ENCODE assay signal across 24 mouse cellular contexts in the genomic region with DNA sequence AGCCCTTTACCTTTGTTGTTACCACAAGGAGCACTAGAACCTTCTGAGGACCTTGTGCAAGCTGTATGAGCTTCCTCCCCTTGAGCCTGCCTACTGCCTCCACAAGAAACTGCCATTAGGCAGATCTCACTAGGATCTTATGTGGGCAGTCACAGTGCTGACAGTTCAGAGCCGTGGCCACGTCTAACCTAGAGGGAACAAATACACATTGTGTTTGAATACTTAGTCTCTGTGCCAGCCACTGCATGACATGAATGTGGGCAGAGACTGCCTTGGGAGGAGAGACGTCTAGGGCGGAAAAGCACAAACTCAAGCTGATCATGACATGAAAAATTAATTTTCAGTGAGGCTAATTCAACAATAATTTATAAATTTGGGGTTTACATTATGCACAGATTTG.
DNase-seq lines count a peak whose midpoint lies in the region; ATAC-seq and TF ChIP-seq lines count a peak whose summit lies in the region.
"Had no signal": no experiment of that assay in that cellular context is flagged by ENCODE, and none has a peak within 500 bp of the region (broad histone marks: within the 10 kb centered on the region; RNA-seq: fewer than 3 reads in every experiment).

No protein-coding gene starts in this region.

- TF ChIP-seq POLR2A in cerebellum, adult 2 months (IDR thresholded peaks at IDR 0.05; ENCODE audit: borderline replicate concordance, insufficient read depth, low read length): no peak

- WGBS in cerebellum, adult 2 months: 39% methylated on average over 4 of the region's 4 CpGs
- 73% methylated on average over 4 of the region's 4 CpGs for WGBS in neural tube, embryonic 15.5 days

- no peaks in the 10 kb centered on the region for H3K36me3 ChIP-seq in neural tube, embryonic 15.5 days
- H3K36me3 ChIP-seq: embryonic facial prominence, embryonic 12.5 days; forebrain, embryonic 12.5 days; G1E; hindbrain, embryonic 10.5 days had no signal

- H3K4me2 ChIP-seq in neural tube, embryonic 15.5 days: no peak overlapping the region
- H3K4me2 ChIP-seq: embryonic facial prominence, embryonic 12.5 days; forebrain, embryonic 12.5 days had no signal

- intact Hi-C loops in left cerebral cortex, postnatal 10 days (cut with DNase I): no loop called here

- peak overlapping the region; percentile 73 for H3K27ac ChIP-seq in cerebellum, adult 2 months (ENCODE audit: insufficient read depth, low read length)
- no peak overlapping the region for H3K27ac ChIP-seq in neural tube, embryonic 15.5 days (replicated peaks)
- H3K27ac ChIP-seq: embryonic facial prominence, embryonic 12.5 days; forebrain, embryonic 12.5 days; gastrocnemius, adult 2 months; hindbrain, embryonic 10.5 days had no signal

- no peak for TF ChIP-seq CTCF in cerebellum, adult 2 months (IDR thresholded peaks at IDR 0.05; ENCODE audit: borderline replicate concordance, insufficient read depth, low read depth, low read length)

- H3K4me1 ChIP-seq in cerebellum, adult 2 months (ENCODE audit: control insufficient read depth, insufficient read depth, low read length): peaks cover 14% of the 10 kb centered on the region
- H3K4me1 ChIP-seq in neural tube, embryonic 15.5 days: 0 out of 2 replicates have a peak, but pooled peaks cover 2% of the 10 kb centered on the region
- H3K4me1 ChIP-seq: embryonic facial prominence, embryonic 12.5 days; forebrain, embryonic 12.5 days; hindbrain, embryonic 10.5 days had no signal

- no peaks in the 10 kb centered on the region for H3K9me3 ChIP-seq in neural tube, embryonic 15.5 days (replicated peaks)
- H3K9me3 ChIP-seq: embryonic facial prominence, embryonic 12.5 days; forebrain, embryonic 12.5 days; hindbrain, embryonic 10.5 days had no signal

- H3K9ac ChIP-seq in neural tube, embryonic 15.5 days (replicated peaks): no peak overlapping the region
- H3K9ac ChIP-seq: embryonic facial prominence, embryonic 12.5 days; forebrain, embryonic 12.5 days had no signal

- no peaks in the 10 kb centered on the region for H3K27me3 ChIP-seq in cerebellum, adult 2 months (ENCODE audit: control insufficient read depth, insufficient read depth, low read length)
- H3K27me3 ChIP-seq in neural tube, embryonic 15.5 days (replicated peaks): no peaks in the 10 kb centered on the region
- H3K27me3 ChIP-seq: embryonic facial prominence, embryonic 12.5 days; forebrain, embryonic 12.5 days had no signal

- no peak for ATAC-seq in neural tube, embryonic 15.5 days (ENCODE audit: low FRiP score)
- ATAC-seq: CD4-positive, CD25-positive, alpha-beta regulatory T cell, adult 4 months; forebrain, embryonic 16.5 days; hindbrain, embryonic 16.5 days; inflammation-experienced regulatory T-cells, adult 6 months had no signal

- no peak for DNase-seq in cerebellum, adult 2 months
- DNase-seq in cerebellum, adult 11-12 months: no peak
- peak; percentile 37 for DNase-seq in layer of hippocampus, adult 11-12 months (ENCODE audit: low spot score)
- no peak for DNase-seq in layer of hippocampus, postnatal 14 days (ENCODE audit: low spot score in 2 of 2)
- peak; percentile 14 for DNase-seq in left cerebral cortex, adult 11 months (ENCODE audit: low spot score)
- no peak for DNase-seq in left cerebral cortex, postnatal 10 days (ENCODE audit: extremely low spot score in 1 of 2, low spot score in 2 of 2)
- DNase-seq in gonadal fat pad, adult 2 months (ENCODE audit: low read depth): peak; percentile 20
- DNase-seq: adrenal gland, postnatal 14 days; B cell, adult 2 months; cerebellum, adult 8-10 months; cerebellum, postnatal 14 days; gastrocnemius, adult 2 months; gastrocnemius, postnatal 25 days; heart, adult 11 months; heart, postnatal 10 days had no signal

- no peak overlapping the region for H3K4me3 ChIP-seq in cerebellum, adult 2 months (replicated peaks; ENCODE audit: insufficient read depth, low read depth, low read length)
- H3K4me3 ChIP-seq in neural tube, embryonic 15.5 days (replicated peaks): no peak overlapping the region
- H3K4me3 ChIP-seq: embryonic facial prominence, embryonic 12.5 days; forebrain, embryonic 12.5 days; gastrocnemius, adult 2 months; hindbrain, embryonic 10.5 days had no signal

Comparison
In these comparisons a context has a peak if more than half of its experiments do, and no peak if none do; other contexts are left out.
1. DNase-seq: peak in layer of hippocampus, adult 11-12 months (single experiment), left cerebral cortex, adult 11 months (single experiment) and gonadal fat pad, adult 2 months (single experiment); none in cerebellum, adult 2 months (0 of 2), cerebellum, adult 11-12 months (single experiment), layer of hippocampus, postnatal 14 days (0 of 2) and left cerebral cortex, postnatal 10 days (0 of 2).